Mouse (Mus musculus) liver, adult 2 months (tissue): ENCODE results near the gene Rhbg. TPM values are rescaled to one million over a fixed set of nuclear protein-coding genes. Genes with fewer than 3 reads are reported as not detected.
"Not testable (repeated sequence)": the region's sequence is repeated elsewhere in the genome, so short reads cannot be mapped to it uniquely, and the experiment has no call there.

Experiments used
- DNase-seq: peaks from one replicate; pipeline ENCODE4 v3.0.0-alpha.2; 2011; ENCODE audit warnings: low read depth, low spot score; ENCODE audit errors: extremely low read depth
- H3K27ac ChIP-seq: fragments of 200-500 bp; replicated peaks from 2 replicates; pipeline ENCODE4 v1.5.1; 2012; ENCODE audit warnings: low read depth, mild to moderate bottlenecking, control low read depth, inconsistent platforms, low read length; ENCODE audit not compliant: insufficient read depth
- H3K27me3 ChIP-seq: fragments of 200-500 bp; 2 replicates; pipeline ENCODE4 v1.6.1; 2012; ENCODE audit warnings: mild to moderate bottlenecking, moderate library complexity, low read length, inconsistent platforms; ENCODE audit not compliant: control insufficient read depth, insufficient read depth
- H3K36me3 ChIP-seq: fragments of 200-500 bp; 2 replicates; pipeline ENCODE4 v1.6.1; 2012; ENCODE audit warnings: low read length, inconsistent platforms; ENCODE audit not compliant: control insufficient read depth, insufficient read depth
- H3K4me1 ChIP-seq: fragments of 200-500 bp; 2 replicates; pipeline ENCODE4 v1.6.1; 2011; ENCODE audit warnings: low read length; ENCODE audit not compliant: control insufficient read depth, insufficient read depth
- H3K4me3 ChIP-seq: fragments of 200-500 bp; 2 replicates; pipeline ENCODE4 v1.5.1; 2011; ENCODE audit warnings: low read depth, mild to moderate bottlenecking, control low read depth, low read length, moderate library complexity; ENCODE audit not compliant: insufficient read depth
- H3K79me2 ChIP-seq: fragments of 200-500 bp; 2 replicates; pipeline ENCODE4 v1.6.1; 2012; ENCODE audit warnings: inconsistent platforms, mild to moderate bottlenecking, low read length, moderate library complexity; ENCODE audit not compliant: control insufficient read depth, insufficient read depth
- H3K9ac ChIP-seq: fragments of 200-500 bp; 2 replicates; pipeline ENCODE4 v1.6.1; 2012; ENCODE audit warnings: low read depth, mild to moderate bottlenecking, control low read depth, inconsistent platforms, low read length
- CTCF ChIP-seq: fragments of 200-500 bp; IDR thresholded peaks from 2 replicates; pipeline ENCODE4 v1.5.1; 2011; ENCODE audit warnings: low read depth, low read length, control low read depth
- POLR2A ChIP-seq: fragments of 200-500 bp; IDR thresholded peaks from 2 replicates; pipeline ENCODE4 v1.6.1; 2011; ENCODE audit warnings: low read length, control low read depth; ENCODE audit not compliant: insufficient read depth; ENCODE audit errors: extremely low read depth
- WGBS: fragments of 180-500 bp; shearing (Covaris S2); methylation state at CpG from one replicate; pipeline ENCODE4 v1.1.7; 2018; 5-methylcytosine and 5-hydroxymethylcytosine counted together
- polyA plus RNA-seq: library from polyadenylated mRNA; depleted of rRNA; stranded (reverse); fragments of >200 nt; gene quantifications from 2 replicates; pipeline ENCODE4 v1.2.3, GENCODE M21; 2012
- total RNA-seq: library from RNA; depleted of rRNA; stranded (reverse); fragments of >200 nt; gene quantifications from 2 replicates; pipeline ENCODE4 v1.2.3, GENCODE M21; 2014

Rhbg gene
- total and polyA plus RNA-seq, 2 experiments, result 24.6 to 30.5 TPM

GRCm38 (mm10) chr3:88291970-88292369 lies 37.5 kb upstream of the Rhbg start:
- H3K27me3 ChIP-seq, result no peaks in the 10 kb centered on the region
- H3K4me1 ChIP-seq, result no peaks in the 10 kb centered on the region
- no peak overlapping the region for H3K27ac ChIP-seq
- H3K36me3 ChIP-seq, result no peaks in the 10 kb centered on the region
- H3K4me3 ChIP-seq, result no peak overlapping the region
- TF ChIP-seq CTCF, result peak; percentile 39; the same call in 1 of the 2 replicates
- no peak for TF ChIP-seq POLR2A
- WGBS, result 45% methylated on average over 4 of the region's 4 CpGs
- DNase-seq, result peak; percentile 17
- no peak overlapping the region for H3K9ac ChIP-seq
- H3K79me2 ChIP-seq, result no peaks in the 10 kb centered on the region

- WGBS, result 87% methylated on average over 8 of the region's 10 CpGs
- not testable (repeated sequence) for H3K9ac ChIP-seq, DNase-seq, H3K4me3 ChIP-seq, H3K36me3 ChIP-seq, H3K79me2 ChIP-seq, H3K27me3 ChIP-seq, H3K27ac ChIP-seq, H3K4me1 ChIP-seq
These were observed 33.7 kb upstream of the Rhbg start for GRCm38 (mm10) chr3:88288133-88288713.

GRCm38 (mm10) chr3:88287110-88287509 lies 32.6 kb upstream of the Rhbg start, which contains the start of gene Gm38392:
TSS of gene Gm38392 (minus strand) at chr3:88287210.
- no peaks in the 10 kb centered on the region for H3K4me1 ChIP-seq
- no peak within 1 kb of the TSS for H3K27ac ChIP-seq
- 96% methylated on average over 4 of the region's 4 CpGs for WGBS
- no peak within 1 kb of the TSS for H3K4me3 ChIP-seq
- no peak for DNase-seq
- TF ChIP-seq CTCF, result no peak
- TF ChIP-seq POLR2A, result no peak
- H3K9ac ChIP-seq, result no peak within 1 kb of the TSS
- H3K36me3 ChIP-seq, result no peaks in the 10 kb centered on the region
- no peaks in the 10 kb centered on the region for H3K79me2 ChIP-seq
- H3K27me3 ChIP-seq, result no peaks in the 10 kb centered on the region

GRCm38 (mm10) chr3:88285565-88285895 lies 31.0 kb upstream of the Rhbg start:
- H3K27me3 ChIP-seq, H3K27ac ChIP-seq, H3K79me2 ChIP-seq, H3K4me3 ChIP-seq, H3K4me1 ChIP-seq, H3K36me3 ChIP-seq, H3K9ac ChIP-seq, DNase-seq: not testable (repeated sequence)
- WGBS, result 40% methylated on average over 1 of the region's 2 CpGs

GRCm38 (mm10) chr3:88284815-88285564 lies 30.5 kb upstream of the Rhbg start:
- not testable (repeated sequence) for H3K36me3 ChIP-seq, H3K4me3 ChIP-seq, H3K4me1 ChIP-seq, DNase-seq, H3K79me2 ChIP-seq, H3K27ac ChIP-seq, H3K9ac ChIP-seq, H3K27me3 ChIP-seq
- WGBS, result 96% methylated on average over 14 of the region's 14 CpGs

GRCm38 (mm10) chr3:88281141-88281916 lies 26.8 kb upstream of the Rhbg start:
- not testable (repeated sequence) for DNase-seq, H3K4me1 ChIP-seq, H3K79me2 ChIP-seq, H3K27ac ChIP-seq, H3K27me3 ChIP-seq, H3K4me3 ChIP-seq, H3K9ac ChIP-seq, H3K36me3 ChIP-seq
- 83% methylated on average over 11 of the region's 11 CpGs for WGBS
